In the genomic region with DNA sequence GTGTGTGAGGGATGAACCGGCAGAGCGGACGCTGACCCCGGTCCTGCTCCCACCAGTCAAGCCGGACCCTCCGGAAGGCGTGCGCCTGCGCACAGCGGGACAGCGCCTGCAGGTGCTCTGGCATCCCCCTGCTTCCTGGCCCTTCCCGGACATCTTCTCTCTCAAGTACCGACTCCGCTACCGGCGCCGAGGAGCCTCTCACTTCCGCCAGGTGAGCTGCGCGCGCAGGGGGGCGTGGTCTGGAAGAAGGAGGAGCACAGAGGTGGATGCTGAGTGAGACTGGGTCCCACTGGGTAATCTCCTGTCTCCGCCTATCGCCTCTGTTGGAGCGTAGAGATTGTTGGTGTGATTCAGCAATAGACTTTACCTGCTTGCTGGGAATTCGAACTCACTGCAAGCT, we compare ENCODE assay signal across 9 mouse cellular contexts. TPM values are rescaled to one million over a fixed set of nuclear protein-coding genes. Genes with fewer than 3 reads are reported as not detected.
DNase-seq lines count a peak whose midpoint lies in the region; ATAC-seq and TF ChIP-seq lines count a peak whose summit lies in the region.
"Had no signal": no experiment of that assay in that cellular context is flagged by ENCODE, and none has a peak within 500 bp of the region (broad histone marks: within the 10 kb centered on the region; RNA-seq: fewer than 3 reads in every experiment).

No protein-coding gene starts in this region.

- H3K36me3 ChIP-seq in embryonic facial prominence, embryonic 15.5 days, result peaks cover 5% of the 10 kb centered on the region; the same call in 1 of the 2 replicates
- no peaks in the 10 kb centered on the region for H3K36me3 ChIP-seq in hindbrain, embryonic 16.5 days (ENCODE audit: control insufficient read depth, insufficient read depth, low read length)
- H3K36me3 ChIP-seq in small intestine, adult 2 months (ENCODE audit: control insufficient read depth, insufficient read depth, low read length), result no peaks in the 10 kb centered on the region

- H3K27me3 ChIP-seq in embryonic facial prominence, embryonic 15.5 days, result peaks cover 12% of the 10 kb centered on the region
- H3K27me3 ChIP-seq in hindbrain, embryonic 16.5 days (replicated peaks; ENCODE audit: control insufficient read depth, insufficient read depth, low read length), result no peaks in the 10 kb centered on the region; the same call in 1 of the 2 replicates
- no peaks in the 10 kb centered on the region for H3K27me3 ChIP-seq in small intestine, adult 2 months (ENCODE audit: control insufficient read depth, insufficient read depth, low read length)

- peak overlapping the region; percentile 48 for H3K4me3 ChIP-seq in embryonic facial prominence, embryonic 15.5 days (replicated peaks)
- H3K4me3 ChIP-seq in hindbrain, embryonic 16.5 days (ENCODE audit: low read length), result peak overlapping the region; percentile 60
- H3K4me3 ChIP-seq in small intestine, adult 2 months (ENCODE audit: low read depth, low read length), result peak overlapping the region; percentile 77

- H3K9ac ChIP-seq in embryonic facial prominence, embryonic 15.5 days, result 0 out of 2 replicates have a peak overlapping the region, but pooled peaks have one; percentile 18
- peak overlapping the region; percentile 70 for H3K9ac ChIP-seq in hindbrain, embryonic 16.5 days (ENCODE audit: low read depth, low read length)

- no peaks in the 10 kb centered on the region for H3K9me3 ChIP-seq in embryonic facial prominence, embryonic 15.5 days (replicated peaks)
- H3K9me3 ChIP-seq in hindbrain, embryonic 16.5 days (ENCODE audit: control insufficient read depth, low read length), result no peaks in the 10 kb centered on the region

- peak overlapping the region; percentile 75 for H3K4me2 ChIP-seq in embryonic facial prominence, embryonic 15.5 days (replicated peaks)
- H3K4me2 ChIP-seq in hindbrain, embryonic 16.5 days (ENCODE audit: low read length), result peak overlapping the region; percentile 81

- no peak for ATAC-seq in embryonic facial prominence, embryonic 15.5 days (ENCODE audit: insufficient number of reproducible peaks, low FRiP score, low TSS enrichment, low read depth)
- peak; percentile 55 for ATAC-seq in hindbrain, embryonic 16.5 days

- WGBS in embryonic facial prominence, embryonic 15.5 days, result 4% methylated on average over 26 of the region's 26 CpGs
- 1% methylated on average over 26 of the region's 26 CpGs for WGBS in hindbrain, embryonic 16.5 days
- WGBS in small intestine, adult 2 months, result 21% methylated on average over 26 of the region's 26 CpGs

- TF ChIP-seq POLR2A in small intestine, adult 2 months (IDR thresholded peaks at IDR 0.05; ENCODE audit: low read depth, low read length), result peak; percentile 29; the same call in 1 of the 2 replicates

- no peak overlapping the region for H3K27ac ChIP-seq in embryonic facial prominence, embryonic 15.5 days (replicated peaks)
- H3K27ac ChIP-seq in hindbrain, embryonic 16.5 days (ENCODE audit: low read depth, low read length), result peak overlapping the region; percentile 69
- no peak overlapping the region for H3K27ac ChIP-seq in small intestine, adult 2 months (ENCODE audit: insufficient read depth, low read depth, low read length)

- H3K4me1 ChIP-seq in embryonic facial prominence, embryonic 15.5 days, result peaks cover 32% of the 10 kb centered on the region
- H3K4me1 ChIP-seq in hindbrain, embryonic 16.5 days (ENCODE audit: control insufficient read depth, insufficient read depth, low read depth, low read length), result peaks cover 25% of the 10 kb centered on the region
- peaks cover 7% of the 10 kb centered on the region; the same call in 1 of the 2 replicates for H3K4me1 ChIP-seq in small intestine, adult 2 months (ENCODE audit: control insufficient read depth, insufficient read depth, insufficient read length, low read length)

- TF ChIP-seq CTCF in small intestine, adult 2 months (IDR thresholded peaks at IDR 0.05; ENCODE audit: extremely low read depth, insufficient read length, insufficient replicate concordance, low read depth, low read length), result no peak

- DNase-seq in ES-CJ7 (ENCODE audit: low read depth, low spot score), result peak; percentile 97
- DNase-seq in adrenal gland, postnatal 4 days (ENCODE audit: low spot score in 2 of 2), result peak; percentile 3 to 6
- peak; percentile 58 to 82 for DNase-seq in left cerebral cortex, adult 8-10 months (ENCODE audit: low spot score in 2 of 2)
- peak; percentile 86 for DNase-seq in lung, postnatal 36 days
- no peak for DNase-seq in gastrocnemius, adult 18-20 months (ENCODE audit: low spot score)

RNA-seq across cellular contexts. Expression of a gene that starts 2.8 kb away (rescaled TPM):
- total RNA-seq in adrenal gland, postnatal 4 days (2021), result 10 to 100 TPM; 22.7 to 26.9 TPM
- polyA plus RNA-seq in embryonic facial prominence, embryonic 15.5 days (2015; fragmentation: Nextera tagmentation; extraction: Ambion mirVana), result 22.8 and 26.0 TPM in 2 replicates
- 20.5 and 23.2 TPM in 2 replicates for polyA plus RNA-seq in hindbrain, embryonic 16.5 days (2015; fragmentation: Nextera tagmentation; extraction: Ambion mirVana)
- total RNA-seq in left cerebral cortex, adult 8-10 months (2022), result 10 to 100 TPM; 12.9 to 16.9 (median 15.0) TPM
- 3.4 and 7.9 TPM in 2 replicates for polyA plus RNA-seq in small intestine, adult 2 months (2012; rRNA removed)
- 1 to 10 TPM; 7.4 to 8.0 TPM for total RNA-seq in gastrocnemius, adult 18-20 months (2021)

RNA-seq across cellular contexts. Expression of a gene that starts 3.7 kb away (rescaled TPM):
- total RNA-seq in adrenal gland, postnatal 4 days (2021), result 1 to 10 TPM; 2.1 to 3.0 TPM
- polyA plus RNA-seq in embryonic facial prominence, embryonic 15.5 days (2015; fragmentation: Nextera tagmentation; extraction: Ambion mirVana), result 3.3 and 3.7 TPM in 2 replicates
- 6.3 and 7.2 TPM in 2 replicates for polyA plus RNA-seq in hindbrain, embryonic 16.5 days (2015; fragmentation: Nextera tagmentation; extraction: Ambion mirVana)
- total RNA-seq in left cerebral cortex, adult 8-10 months (2022), result 1 to 10 TPM; 1.1 to 2.5 (median 1.7) TPM
- 4.9 and 7.5 TPM in 2 replicates for polyA plus RNA-seq in small intestine, adult 2 months (2012; rRNA removed)
- under 1 TPM; 0.27 to 0.38 TPM for total RNA-seq in gastrocnemius, adult 18-20 months (2021)

RNA-seq across cellular contexts. Expression of a gene that starts 6.8 kb away (rescaled TPM):
- total RNA-seq in adrenal gland, postnatal 4 days (2021), result 1 to 10 TPM; 7.2 to 8.0 TPM
- polyA plus RNA-seq in embryonic facial prominence, embryonic 15.5 days (2015; fragmentation: Nextera tagmentation; extraction: Ambion mirVana), result 6.8 and 7.4 TPM in 2 replicates
- polyA plus RNA-seq in hindbrain, embryonic 16.5 days (2015; fragmentation: Nextera tagmentation; extraction: Ambion mirVana), result 6.9 and 8.7 TPM in 2 replicates
- total RNA-seq in left cerebral cortex, adult 8-10 months (2022), result 1 to 10 TPM; 3.5 to 5.2 (median 4.0) TPM
- 0.09 TPM in 1 of 2 replicates, not detected in the other for polyA plus RNA-seq in small intestine, adult 2 months (2012; rRNA removed)
- 1 to 10 TPM; 3.0 to 3.2 TPM for total RNA-seq in gastrocnemius, adult 18-20 months (2021)

RNA-seq across cellular contexts. Expression of a gene that starts 14.1 kb away (rescaled TPM):
- 10 to 100 TPM in 1 of 2 experiments, 1 to 10 TPM in 1; 7.3 to 16.9 TPM for total RNA-seq in adrenal gland, postnatal 4 days (2021)
- polyA plus RNA-seq in embryonic facial prominence, embryonic 15.5 days (2015; fragmentation: Nextera tagmentation; extraction: Ambion mirVana), result 20.4 and 22.2 TPM in 2 replicates
- polyA plus RNA-seq in hindbrain, embryonic 16.5 days (2015; fragmentation: Nextera tagmentation; extraction: Ambion mirVana), result 177 and 182 TPM in 2 replicates
- 10 to 100 TPM; 34.8 to 38.9 (median 37.7) TPM for total RNA-seq in left cerebral cortex, adult 8-10 months (2022)
- polyA plus RNA-seq in small intestine, adult 2 months (2012; rRNA removed), result 1.1 and 3.4 TPM in 2 replicates
- under 1 TPM in 1 of 2 experiments, not detected in 1; 0.34 TPM for total RNA-seq in gastrocnemius, adult 18-20 months (2021)
- total RNA-seq: common myeloid progenitor, adult 5-6 weeks had no signal

RNA-seq across cellular contexts. Expression of a gene that starts 30.2 kb away (rescaled TPM):
- 1 to 10 TPM; 4.1 to 9.2 TPM for total RNA-seq in adrenal gland, postnatal 4 days (2021)
- polyA plus RNA-seq in embryonic facial prominence, embryonic 15.5 days (2015; fragmentation: Nextera tagmentation; extraction: Ambion mirVana), result 12.5 and 16.8 TPM in 2 replicates
- polyA plus RNA-seq in hindbrain, embryonic 16.5 days (2015; fragmentation: Nextera tagmentation; extraction: Ambion mirVana), result 227 and 252 TPM in 2 replicates
- total RNA-seq in left cerebral cortex, adult 8-10 months (2022), result 10 to 100 TPM; 73.6 to 91.7 (median 81.2) TPM
- 0.83 and 3.2 TPM in 2 replicates for polyA plus RNA-seq in small intestine, adult 2 months (2012; rRNA removed)
- not detected for total RNA-seq in gastrocnemius, adult 18-20 months (2021)
- total RNA-seq: common myeloid progenitor, adult 5-6 weeks had no signal
